Mouse (Mus musculus): Measurements from ENCODE around the gene Cfdp1.
A peak's percentile ranks its signal among the peaks of the same experiment; 100 is the strongest.

DNA sequence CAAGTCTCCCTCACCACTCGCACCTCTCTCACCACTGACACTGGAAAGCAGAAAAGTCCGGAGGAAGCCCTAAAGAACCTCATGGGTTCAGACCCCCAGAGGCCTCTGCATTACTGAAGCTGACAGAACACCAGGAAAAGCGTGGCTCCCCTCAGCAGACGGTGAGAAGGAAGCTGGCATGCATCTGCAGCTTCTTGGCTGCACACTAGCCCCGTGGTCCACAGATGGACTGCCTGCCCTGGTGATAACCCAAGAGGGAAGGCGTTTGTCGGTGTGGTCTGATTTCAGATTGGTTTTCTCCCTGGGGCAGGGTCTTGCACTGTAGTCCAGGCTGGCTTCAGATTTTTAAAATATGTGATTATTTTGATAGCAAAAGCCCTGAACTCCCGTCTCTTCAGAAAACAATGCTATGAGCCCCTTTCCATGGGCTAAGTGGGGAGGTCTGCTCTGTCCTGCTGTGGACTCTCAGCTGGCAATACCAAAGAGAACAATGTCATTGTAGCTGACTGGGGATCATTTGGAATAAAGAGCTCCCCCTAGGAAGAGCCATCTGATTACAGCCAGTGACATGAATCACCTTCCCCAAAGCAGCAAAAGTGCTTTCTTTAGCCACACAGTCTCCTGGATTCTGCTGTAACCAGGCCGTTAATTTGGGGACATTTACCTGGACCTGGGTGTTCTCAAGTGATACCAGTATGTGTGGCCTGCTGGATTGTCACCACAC lies 71.3 kb downstream of the Cfdp1 start:
- TF ChIP-seq POLR2A (IDR thresholded peaks at IDR 0.05; ENCODE audit: borderline replicate concordance, extremely low read depth, insufficient read depth, insufficient read length, poor library complexity, severe bottlenecking), result no peak
- TF ChIP-seq CTCF (IDR thresholded peaks at IDR 0.05; ENCODE audit: borderline replicate concordance, extremely low read depth, insufficient read depth, insufficient read length), result peak; percentile 21; the same call in 1 of the 2 replicates

All from brain, embryonic 14.5 days (tissue).